Mouse (Mus musculus): ENCODE data around the gene Hpgd.
"Not testable (repeated sequence)": the region's sequence is repeated elsewhere in the genome, so short reads cannot be mapped to it uniquely, and the experiment has no call there.

Hpgd gene

DNA sequence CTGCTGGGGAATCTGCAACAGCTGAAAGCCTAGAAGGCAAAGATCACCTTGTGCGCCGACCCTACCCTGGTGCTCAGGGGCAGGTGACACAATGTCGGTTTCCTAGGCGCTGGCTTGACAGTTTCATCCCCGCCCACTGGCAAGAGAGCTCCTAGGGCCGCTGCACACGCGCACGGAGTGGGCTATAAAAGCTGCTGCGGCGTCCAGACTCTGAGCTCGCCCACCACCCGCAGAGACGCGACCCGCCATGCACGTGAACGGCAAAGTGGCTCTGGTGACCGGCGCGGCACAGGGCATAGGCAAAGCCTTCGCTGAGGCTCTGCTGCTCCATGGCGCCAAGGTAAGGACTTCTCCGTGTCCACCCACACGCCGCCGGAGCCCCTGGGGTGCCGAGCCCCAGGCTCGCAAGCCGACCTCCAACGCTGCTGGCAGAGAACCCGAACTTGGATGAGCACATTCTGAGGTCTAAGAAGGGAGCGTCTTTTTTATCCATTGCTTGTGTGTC, at the start of gene Hpgd:
Gene Hpgd (plus strand): TSS at position 213 of the 505 bp plus-strand sequence.
- DNase-seq: peak; percentile 72

DNA sequence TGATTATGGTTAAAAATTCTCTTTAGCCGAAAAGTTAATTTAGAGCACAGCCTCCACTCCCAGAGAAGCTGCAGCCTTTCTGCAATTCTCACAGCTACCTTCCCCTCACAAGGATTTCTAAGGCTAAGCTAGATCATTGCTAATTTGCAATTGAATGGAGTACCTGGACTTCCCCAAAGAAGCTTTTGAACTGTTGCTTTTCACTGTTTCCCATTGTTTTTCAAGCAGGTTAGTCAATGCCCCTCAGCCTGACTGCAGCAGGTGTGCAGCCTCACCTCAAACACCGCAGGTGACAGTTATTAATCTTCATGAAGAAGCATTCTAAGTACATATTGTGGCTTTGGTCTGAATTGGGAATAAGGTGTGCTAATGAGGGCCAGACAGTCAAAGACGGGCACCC, 42.7 kb upstream of the Hpgd start:
- not testable (repeated sequence) for DNase-seq

DNA sequence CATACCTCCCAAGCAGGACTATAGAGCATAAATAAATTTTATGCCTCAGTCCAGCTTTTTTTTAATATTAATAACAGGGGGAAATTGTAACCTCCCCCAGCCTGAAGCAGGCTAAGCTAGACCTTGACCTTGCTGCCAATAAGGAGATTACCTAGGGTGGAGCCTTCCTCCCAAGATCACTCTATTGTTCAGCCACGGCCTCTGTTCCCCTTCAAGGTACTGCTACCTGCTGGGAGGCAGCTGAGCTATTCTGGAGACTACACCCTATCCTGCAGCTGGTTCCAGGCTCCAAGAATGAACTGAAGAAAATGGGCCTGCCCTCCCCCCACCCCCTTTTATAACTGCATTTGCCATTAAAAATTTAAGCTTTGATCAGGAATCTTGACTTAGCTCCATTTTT, 42.1 kb upstream of the Hpgd start:
- DNase-seq: no peak

DNA sequence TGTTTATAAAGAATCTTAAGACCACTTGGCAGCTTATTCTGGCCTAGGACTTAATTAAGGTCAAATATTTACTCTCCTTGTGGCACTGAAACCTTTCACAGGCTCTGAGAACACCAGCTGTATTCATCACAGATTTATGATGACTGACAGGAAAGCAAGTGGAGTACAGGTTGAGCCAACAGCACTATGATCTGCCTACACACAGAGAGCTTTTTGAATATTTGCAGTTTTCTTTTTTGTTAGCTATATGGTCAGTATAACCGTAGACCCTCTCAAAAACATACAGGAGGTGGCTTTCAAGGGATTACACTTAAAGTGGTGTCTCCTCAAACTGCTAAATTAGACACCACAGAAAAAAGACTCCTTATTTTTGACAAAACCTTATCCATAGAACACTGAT, 33.2 kb upstream of the Hpgd start:
- DNase-seq: no peak

DNA sequence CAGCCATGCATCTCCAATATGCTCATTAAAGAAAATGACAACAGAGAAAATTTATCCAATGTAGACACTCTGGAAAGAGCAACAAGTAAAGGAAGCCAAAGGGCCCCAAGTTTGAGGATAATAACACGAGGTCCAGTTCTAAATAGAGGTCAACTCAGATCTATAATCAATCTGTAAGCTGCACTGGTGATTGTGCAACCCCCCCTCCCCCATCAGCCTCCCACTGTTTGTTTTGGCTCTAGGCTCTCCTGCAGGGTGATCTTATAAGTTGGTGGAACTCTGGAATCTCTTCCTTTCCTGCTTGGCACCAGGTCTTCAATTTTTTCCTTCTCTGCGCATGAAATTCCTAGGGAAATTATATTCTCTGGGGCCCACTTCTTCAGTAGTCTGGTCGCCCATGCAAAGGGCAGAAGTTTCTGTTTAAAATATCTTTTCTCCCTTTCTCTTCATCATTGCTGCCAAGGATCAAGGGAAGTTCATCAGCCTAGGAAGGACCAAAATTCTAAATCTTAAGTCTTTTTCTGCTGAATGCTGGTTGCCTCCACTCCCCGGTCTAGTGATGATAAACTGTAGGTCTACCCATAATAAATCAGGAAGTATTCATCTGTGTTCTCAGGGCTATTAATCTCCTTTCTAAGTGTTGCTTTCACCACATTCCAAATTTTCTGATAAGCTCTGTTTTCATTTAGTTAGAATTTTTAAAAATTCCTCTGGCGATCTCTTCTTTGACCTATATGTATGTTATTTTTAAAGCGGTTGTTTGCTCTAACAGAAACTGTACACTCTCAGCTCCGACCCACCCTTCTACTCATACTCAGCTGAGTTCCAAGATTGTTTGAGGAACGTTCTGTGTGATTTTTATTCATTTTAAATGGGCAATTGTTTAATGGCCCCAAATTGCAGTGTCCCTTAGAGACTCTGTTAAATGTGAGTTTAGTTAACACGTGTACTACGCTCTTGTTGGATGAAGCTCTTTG, 24.4 kb upstream of the Hpgd start:
- DNase-seq: no peak

DNA sequence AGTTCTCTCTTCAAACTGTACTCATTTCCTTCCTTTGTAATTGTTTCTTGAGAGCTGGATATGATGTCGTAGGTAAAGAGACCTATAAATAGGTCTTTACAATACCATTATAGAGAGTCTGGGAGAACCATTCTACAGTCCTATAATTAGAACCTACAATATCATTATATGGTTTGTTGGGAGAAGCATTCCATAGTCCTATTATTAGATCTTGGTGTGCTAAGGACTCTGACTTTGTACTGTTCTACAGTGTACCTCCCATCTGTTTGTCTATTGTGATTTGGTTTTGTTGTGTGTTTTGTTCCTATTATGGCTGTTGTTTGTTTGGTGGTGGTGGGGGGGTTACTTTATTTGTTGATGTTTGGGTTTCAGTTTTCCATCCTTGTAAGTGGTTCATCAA, 21.5 kb upstream of the Hpgd start:
- no peak for DNase-seq

DNA sequence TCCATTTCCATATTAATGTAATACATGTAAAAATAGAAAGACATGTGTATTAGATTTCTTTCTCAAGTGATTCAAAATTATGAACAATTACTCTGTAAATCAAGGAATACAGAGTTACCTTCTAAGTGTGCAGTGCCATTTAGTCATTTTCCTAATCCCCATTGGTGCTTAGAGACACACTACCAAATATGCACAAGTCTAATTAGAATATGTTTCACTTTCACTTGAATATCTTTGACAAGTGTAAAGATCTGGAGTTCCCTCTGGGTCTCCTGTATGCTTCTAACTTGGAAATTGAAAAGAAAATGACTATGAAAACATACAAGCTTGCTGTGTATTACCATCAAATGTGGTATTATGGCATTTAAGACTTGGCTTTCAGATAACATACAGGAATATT, 19.1 kb upstream of the Hpgd start:
- no peak for DNase-seq

DNA sequence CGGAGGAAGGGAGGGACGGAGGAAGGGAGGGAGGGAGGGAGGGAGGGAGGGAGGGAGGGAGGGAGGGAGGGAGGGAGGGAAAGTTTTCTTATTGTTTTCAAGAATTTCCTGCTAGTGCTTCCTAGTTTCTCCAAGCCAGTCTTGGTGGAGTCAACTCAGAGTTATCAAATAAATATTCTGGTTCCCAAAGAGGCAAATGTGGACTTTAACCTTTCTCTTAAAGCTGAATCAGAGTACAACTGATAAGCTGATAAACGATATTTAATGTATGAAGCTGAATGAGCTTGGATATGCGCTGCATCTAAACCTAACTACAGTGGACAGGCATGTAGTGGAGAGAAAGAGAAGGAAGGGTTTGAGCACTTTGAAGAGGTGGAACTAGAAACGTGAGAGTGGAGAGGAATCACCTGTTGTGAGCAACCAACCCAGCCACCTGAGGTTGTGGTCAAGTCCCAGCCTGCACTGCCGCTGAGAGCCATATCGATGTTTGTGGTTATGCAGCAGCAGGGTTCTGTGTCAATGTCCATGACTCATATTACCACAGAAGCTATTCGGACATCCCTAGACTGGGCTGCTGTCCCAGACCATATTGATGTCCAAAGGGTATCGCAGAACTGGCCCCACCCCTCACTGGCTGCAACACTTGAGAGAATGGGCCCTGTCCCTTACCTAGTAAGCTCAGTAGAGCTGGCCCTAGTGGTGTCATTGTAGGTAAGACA, 16.4 kb upstream of the Hpgd start:
- no peak for DNase-seq

DNA sequence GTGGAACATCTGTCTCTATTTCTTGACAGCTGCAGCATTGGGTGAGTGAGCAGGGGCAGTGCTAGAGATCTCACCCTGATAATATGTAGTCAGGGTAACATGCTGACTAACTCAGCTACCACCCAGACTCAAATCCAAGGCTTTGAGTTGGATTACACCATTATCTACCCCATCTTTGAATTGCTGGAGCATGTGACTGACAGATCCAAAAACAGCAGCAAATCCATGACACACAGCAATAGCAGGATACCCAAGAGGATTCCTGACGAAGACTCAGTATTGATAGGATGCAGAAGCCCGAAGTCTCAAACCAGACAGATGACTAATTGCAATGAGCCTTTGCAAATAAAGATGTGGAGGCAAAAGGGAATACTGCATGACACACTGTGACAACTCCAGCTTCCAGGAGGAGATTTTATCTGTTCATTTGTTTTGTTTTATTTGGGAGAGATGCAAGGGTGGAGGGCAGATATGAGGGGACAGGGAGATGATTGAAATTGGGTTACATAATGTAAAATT, 15.8 kb upstream of the Hpgd start:
- DNase-seq: no peak

DNA sequence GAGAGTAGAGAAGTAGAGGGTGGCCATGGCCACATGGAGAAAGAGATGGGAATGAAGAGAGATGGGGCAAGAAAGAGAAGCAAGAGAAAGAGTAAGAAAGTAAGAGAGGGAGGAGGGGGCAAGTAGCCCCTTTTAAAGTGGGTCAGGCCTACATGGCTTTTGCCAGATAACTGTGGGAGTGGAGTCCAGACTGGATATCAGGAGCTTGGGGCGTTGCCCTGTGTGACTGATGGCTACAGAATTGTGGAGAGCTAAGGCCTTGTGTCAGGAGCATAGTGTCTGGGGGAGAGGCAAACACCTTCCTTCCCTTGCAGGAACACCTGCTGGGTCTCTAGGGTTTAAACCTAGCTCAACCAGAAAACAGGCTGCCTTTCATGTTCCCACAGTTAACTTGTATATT, 10.4 kb upstream of the Hpgd start:
- no peak for DNase-seq

DNA sequence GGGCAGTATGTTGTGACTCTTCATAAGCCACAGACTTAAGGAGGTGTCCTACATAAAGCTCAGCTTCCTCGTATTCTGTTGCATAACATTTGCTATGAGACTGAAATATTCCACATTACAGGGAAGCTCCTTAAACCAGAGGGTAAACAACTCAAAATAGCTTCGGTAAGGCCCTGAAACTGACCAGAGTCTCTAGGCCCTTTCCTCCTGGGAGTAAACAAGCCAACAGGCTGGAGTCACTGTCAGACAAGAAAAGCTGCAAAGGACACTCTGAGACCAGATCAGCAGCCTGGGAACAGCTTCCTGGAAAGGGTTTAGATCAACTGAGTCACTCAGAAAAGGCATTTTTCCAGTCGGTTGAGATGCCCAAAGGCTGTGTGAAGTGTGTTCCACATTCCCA, 9.4 kb upstream of the Hpgd start:
- no peak for DNase-seq

DNA sequence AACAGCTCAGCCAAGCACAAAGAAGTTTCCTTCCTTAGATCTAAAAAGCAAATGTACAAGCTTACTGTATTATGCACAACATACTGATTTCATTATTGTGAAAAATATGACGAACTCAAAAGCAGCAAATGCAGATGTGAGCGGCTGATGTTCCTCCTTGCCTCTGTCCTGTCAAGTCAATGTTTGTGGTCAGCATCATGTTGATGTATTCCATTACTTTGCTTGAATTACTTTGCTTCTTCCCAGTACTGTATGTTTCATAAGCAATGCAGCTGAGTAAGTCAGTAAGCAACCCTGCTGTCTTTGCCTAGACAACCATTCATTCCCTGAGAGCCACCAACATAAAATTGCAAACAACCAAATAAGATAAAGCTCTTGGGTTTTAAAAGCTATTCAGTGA, 7.7 kb upstream of the Hpgd start:
- DNase-seq: no peak

DNA sequence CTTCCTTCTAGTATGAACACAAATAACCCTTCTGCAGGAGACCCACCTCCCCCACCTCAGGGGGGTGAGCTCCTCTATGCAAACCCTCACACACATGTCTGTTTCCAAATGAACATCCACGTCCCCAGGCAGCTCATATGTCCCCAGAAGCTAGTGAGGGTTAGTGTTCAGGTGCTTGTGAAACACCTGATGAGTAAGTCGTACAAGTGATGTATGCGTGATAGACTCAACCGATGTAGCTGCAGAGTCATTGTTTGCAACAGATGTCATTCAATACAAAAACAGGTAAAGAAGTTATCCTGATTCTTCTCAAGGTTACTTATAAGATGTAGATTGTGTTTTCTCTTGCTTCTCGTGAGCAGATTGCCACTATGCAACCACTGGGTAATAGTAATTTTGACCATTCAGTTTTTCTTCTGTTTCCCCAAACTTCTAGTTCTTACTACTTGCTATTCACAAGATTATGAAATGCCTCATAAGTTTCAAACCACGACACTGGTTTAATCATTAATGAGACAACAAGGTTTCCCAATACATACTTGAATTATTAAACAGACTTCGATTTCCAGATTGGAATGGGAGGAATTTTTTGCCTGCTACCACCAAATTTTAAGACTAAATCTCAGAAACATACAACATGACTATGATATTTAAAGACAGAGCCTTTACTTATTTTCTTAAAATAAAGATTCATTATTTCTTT, 6.9 kb upstream of the Hpgd start:
- DNase-seq: no peak

DNA sequence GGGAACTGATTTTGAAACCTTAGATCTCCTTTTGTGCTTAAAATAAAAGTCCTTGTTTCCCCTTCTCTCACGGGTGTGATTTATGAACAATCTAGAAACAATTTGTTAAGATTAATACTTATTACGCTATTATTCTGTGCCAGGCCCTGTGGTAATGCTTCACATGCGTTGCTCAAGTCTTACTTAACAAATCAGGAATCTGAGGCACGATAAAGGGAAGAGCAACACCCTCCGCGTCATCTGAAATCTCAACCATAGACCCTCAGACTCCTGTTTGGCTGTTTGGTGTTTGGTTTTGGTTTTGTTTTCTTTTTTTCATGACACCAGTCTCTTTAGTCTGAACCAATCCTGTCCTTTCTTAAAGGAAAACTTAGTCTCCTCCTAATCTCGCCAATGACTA, 2.1 kb upstream of the Hpgd start:
- DNase-seq: no peak

DNA sequence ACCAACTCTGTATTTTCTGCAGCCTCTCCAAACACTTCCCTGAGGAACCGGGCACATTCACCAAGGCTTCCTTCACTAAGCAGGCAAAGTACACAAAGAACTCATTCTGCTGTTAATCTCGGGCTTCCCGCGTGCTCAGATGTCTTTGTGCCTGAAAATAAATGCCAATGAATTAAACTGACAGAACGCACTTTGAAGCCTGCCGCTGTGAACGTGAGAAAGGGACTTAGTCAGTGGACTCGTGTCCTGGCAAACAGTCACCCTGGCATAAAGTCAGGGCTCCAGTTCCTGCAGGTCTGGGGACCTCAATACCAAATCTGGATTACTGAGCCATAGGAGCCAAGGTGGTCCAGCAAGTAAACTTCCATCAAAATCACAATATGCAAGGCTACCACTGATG, 905 bp upstream of the Hpgd start:
- DNase-seq: peak; percentile 35

DNA sequence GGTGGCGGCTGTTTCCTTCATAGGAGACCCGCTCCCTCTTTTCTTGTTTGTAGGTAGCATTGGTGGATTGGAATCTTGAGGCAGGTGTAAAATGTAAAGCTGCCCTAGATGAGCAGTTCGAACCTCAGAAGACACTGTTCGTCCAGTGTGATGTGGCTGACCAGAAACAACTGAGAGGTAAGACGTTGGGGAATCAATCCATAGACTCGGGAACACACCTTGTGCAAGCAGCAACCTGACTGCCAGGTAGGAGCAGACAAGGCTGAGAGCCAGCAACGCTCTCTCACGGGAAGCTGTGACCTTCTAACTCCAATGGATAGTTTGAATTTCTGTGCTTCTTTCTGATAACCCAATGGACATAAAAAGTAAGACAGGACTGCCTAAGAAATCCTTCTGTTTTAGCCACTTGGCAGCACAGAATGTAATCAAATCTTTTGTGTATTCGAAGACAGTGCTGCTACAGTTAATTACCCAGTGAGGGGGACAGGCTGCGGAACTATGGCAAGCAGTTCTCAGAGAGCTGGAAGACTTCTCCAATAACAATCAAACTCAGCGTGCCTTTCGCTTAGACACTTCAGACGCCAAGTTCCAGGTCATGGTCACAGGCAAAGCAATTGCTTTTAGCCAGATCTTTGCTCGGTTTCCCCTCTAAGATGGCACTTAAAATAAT, 636 bp downstream of the Hpgd start:
- no peak for DNase-seq

DNA sequence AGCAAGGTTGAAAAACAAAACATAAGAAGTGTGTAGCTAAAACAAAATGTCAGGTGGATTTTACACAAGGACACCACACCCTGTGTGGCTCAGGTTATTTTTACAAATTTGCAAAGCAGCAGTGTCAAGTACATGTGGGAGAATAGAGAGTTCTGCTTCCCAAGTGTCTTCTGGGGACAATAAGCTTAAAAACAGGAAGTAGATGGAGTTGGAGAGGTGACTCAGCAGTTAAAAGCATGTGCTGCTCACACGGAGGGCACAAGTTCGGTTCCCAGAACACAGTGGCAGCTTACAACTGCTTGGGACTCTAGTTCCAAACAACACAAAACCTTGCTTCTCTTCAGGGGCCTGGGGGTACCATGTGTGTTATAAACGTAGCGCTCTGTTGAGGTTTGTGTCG, 5.0 kb downstream of the Hpgd start:
- no peak for DNase-seq

DNA sequence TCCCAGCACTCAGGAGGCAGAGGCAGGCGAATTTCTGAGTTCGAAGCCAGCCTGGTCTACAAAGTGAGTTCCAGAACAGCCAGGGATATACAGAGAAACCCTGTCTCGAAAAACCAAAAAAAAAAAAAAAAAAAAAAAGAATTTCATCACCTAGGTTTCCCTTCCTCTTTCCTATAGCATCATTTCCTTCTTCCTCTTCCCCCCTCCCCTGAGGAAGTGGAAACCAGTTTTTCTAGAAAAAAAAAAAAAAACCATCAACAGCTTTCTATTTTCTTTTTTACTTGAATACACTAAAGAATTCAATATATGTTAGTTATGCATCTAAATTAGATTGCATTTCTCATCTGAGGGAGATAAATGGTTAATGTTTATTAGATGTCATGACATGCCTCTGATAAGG, 6.9 kb downstream of the Hpgd start:
- DNase-seq: not testable (repeated sequence)

DNA sequence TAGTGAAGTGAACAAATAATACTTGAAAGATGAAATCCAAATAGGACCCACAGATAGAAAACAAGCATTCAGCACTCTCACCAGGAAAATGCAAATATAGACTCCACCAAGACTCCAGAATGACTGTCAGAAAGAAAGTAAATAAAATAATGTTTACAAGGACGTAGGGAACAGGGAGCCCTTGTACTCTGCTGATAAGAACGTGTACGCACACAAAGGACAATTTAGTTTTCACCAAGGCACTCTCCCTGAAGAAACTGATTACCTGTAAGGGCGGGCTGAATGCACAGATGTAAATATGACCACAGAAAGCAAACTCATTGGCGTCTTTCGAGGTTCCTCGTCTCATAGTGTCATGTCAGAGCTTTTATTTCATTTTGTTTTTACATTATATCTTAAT, 10.2 kb downstream of the Hpgd start:
- no peak for DNase-seq

DNA sequence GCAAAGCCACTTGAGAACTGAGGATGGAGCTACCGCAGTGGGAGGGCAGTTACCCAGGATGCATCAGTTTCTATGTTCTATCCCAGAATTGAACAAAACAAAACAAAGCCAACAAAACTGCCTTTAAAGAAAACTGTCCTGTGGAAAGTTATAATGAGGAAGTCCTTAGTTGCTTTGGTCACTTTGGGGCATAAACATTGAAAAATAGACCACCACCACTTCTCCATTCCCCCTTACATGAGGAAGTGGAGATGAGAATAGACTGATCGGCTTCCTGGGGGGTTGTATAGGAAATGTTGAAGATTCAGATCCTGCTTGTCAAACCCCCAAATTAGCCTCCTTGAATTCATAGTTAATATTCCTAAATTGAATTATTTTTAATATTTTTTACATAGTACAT, 19.2 kb downstream of the Hpgd start:
- DNase-seq: no peak

DNA sequence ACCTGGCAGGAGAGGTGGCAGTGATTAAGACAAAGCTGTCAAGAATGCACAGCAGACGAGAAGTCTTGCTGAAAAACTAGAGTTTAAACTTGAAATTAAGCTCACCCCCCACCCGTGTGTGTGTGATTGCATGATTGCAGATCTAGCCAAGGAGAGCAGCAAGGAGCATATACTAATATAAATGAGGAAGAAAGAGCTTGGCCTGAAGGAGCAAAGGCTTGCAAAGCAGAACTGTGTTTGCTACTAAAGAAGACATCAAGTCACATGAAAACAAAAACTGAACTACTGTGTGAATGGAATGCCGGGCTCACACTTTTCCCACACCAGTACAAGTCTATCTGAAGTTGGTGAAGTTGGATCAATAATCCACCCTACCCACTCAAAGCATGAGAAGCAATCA, 20.8 kb downstream of the Hpgd start:
- DNase-seq: no peak

DNA sequence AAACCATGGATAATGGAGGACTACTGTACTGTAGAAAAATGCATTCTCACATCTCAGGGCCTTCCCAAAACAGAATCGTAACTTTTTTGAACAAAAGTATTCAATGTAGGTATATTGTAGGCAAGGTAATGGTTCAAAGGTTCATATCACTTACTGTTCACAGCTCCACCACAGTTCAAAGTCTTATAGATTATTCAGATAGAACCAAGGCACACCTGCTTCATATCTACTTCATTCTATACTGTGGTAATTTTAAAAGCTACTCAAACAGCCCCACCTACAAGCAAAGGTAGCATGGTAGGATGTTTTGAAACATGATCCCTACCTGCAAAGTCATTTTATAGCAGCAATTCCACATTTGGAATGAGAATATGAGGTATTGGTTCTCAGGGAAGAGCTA, 28.9 kb downstream of the Hpgd start:
- DNase-seq: no peak

DNA sequence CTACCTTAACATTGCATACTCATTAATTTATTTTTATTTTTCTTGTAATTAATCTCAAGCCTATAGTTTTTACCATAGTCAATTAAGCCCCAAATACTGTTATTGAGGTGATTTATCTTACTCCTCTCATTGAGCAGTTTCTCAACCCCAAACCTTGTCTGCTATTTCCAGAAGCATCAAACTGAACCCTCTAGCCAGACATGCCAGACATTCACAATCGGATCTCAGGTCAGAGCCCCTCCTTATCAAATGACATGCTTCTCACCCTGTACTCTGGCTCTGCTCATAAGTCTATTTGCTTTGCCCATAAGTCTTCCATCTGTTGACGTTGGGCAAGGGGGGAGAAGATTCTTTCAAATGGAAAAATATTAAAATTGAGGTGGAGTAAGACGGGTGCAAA, 33.3 kb downstream of the Hpgd start:
- no peak for DNase-seq
